Mouse (Mus musculus) intestine, postnatal 0 days (tissue): Measurements from ENCODE around the gene Lhx6. TPM values are rescaled to one million over a fixed set of nuclear protein-coding genes. Genes with fewer than 3 reads are reported as not detected.

Source experiments
- ATAC-seq: fragments of 200-750 bp; cut with Nextera tagmentation; 2 replicates; pipeline ENCODE4 v1.8.0; 2017; ENCODE audit warnings: mild to moderate bottlenecking, moderate TSS enrichment, moderate library complexity
- H3K27ac ChIP-seq: fragments of 300-500 bp; sonication (generic); 2 replicates; pipeline ENCODE4 v1.5.1; 2014; ENCODE audit warnings: mild to moderate bottlenecking, low read depth, low read length, moderate library complexity
- H3K27me3 ChIP-seq: fragments of 300-500 bp; sonication (generic); replicated peaks from 2 replicates; pipeline ENCODE4 v1.6.1; 2014; ENCODE audit warnings: low read length, mixed read lengths; ENCODE audit not compliant: control insufficient read depth, insufficient read depth
- H3K36me3 ChIP-seq: fragments of 300-500 bp; sonication (generic); 2 replicates; pipeline ENCODE4 v1.6.1; 2014; ENCODE audit warnings: mild to moderate bottlenecking, moderate library complexity; ENCODE audit not compliant: control insufficient read depth, insufficient read depth
- H3K4me1 ChIP-seq: fragments of 300-500 bp; sonication (generic); replicated peaks from 2 replicates; pipeline ENCODE4 v1.6.1; 2014; ENCODE audit warnings: antibody characterized with exemption, low read length, mixed read lengths; ENCODE audit not compliant: control insufficient read depth, insufficient read depth
- H3K4me2 ChIP-seq: fragments of 300-500 bp; sonication (generic); replicated peaks from 2 replicates; pipeline ENCODE4 v1.6.1; 2014; ENCODE audit warnings: low read depth, mild to moderate bottlenecking, moderate library complexity
- H3K4me3 ChIP-seq: fragments of 300-500 bp; sonication (generic); 2 replicates; pipeline ENCODE4 v1.5.1; 2014; ENCODE audit warnings: low read depth, low read length
- H3K9ac ChIP-seq: fragments of 300-500 bp; sonication (generic); 2 replicates; pipeline ENCODE4 v1.6.1; 2014; ENCODE audit warnings: mild to moderate bottlenecking, low read depth, low read length
- H3K9me3 ChIP-seq: fragments of 300-500 bp; sonication (generic); 2 replicates; pipeline ENCODE4 v1.6.1; 2016; ENCODE audit warnings: mixed run types; ENCODE audit not compliant: control insufficient read depth
- CTCF ChIP-seq: sonication (generic); IDR thresholded peaks from 2 replicates; pipeline ENCODE4 v1.5.1; 2016; ENCODE audit warnings: low read depth, mild to moderate bottlenecking, control low read depth, antibody characterized with exemption, moderate library complexity
- WGBS: fragments of 180-500 bp; shearing (Covaris S2); extraction: QIAGEN DNeasy Blood & Tissue Kit; methylation state at CpG from one replicate; pipeline ENCODE4 v1.1.7; 2014; 5-methylcytosine and 5-hydroxymethylcytosine counted together
- polyA plus RNA-seq: library from polyadenylated mRNA; unstranded; fragments of >200 nt; fragmentation: Nextera tagmentation; extraction: Ambion mirVana; gene quantifications from 2 replicates; pipeline ENCODE4 v1.2.1, GENCODE M21; 2015

The Lhx6 gene
- polyA plus RNA-seq, 1 experiment from 2014 or later = 0.61 TPM

DNA sequence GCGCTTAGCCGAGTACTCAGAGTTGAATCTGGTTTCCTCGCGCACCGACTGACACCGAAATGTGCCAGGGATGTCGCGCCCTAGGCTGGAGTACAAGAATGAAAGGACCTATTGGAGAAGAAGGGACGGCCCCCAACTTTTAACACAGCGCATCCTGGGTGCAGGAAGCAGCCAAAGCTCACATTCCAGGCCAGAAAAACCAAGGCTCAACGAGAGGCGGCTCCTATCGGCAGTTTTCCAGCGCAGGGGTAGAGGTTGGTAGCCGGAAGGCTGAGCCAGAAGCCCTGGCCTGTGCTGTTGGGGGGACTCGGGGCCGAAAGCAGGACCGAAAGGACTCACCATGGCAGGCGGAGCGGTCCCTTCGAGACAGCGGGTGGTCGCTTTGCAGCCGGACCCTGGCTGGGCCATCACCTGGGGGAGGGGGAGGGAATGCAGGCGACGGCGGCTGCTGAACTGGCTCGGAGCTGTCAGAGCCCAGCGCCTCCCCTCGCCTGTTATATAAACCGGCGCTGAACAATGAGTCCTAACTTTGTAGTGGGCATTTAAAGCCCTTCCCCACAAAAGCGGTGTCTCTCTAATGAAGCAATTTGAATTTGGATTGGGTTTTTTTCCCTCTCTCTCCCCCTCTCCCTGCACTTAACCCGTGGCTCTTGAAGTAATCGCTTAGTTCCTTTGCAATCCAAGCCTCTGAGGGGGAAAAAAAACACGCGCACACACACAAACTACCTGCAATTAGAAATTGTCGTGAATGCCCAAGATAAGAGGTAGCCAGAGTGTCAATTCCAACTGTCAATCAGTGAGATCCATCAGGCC, 1.4 kb downstream of the Lhx6 start:
- H3K9ac ChIP-seq = no peak overlapping the region; the same call in 1 of the 2 replicates
- H3K9me3 ChIP-seq = no peaks in the 10 kb centered on the region
- peak overlapping the region; percentile 66 for H3K4me2 ChIP-seq
- H3K27me3 ChIP-seq = peaks cover 87% of the 10 kb centered on the region
- ATAC-seq = no peak
- WGBS = 2% methylated on average over 38 of the region's 38 CpGs
- no peaks in the 10 kb centered on the region for H3K4me1 ChIP-seq
- H3K36me3 ChIP-seq = no peaks in the 10 kb centered on the region
- peak overlapping the region; percentile 43 for H3K4me3 ChIP-seq
- no peak for TF ChIP-seq CTCF
- no peak overlapping the region for H3K27ac ChIP-seq

DNA sequence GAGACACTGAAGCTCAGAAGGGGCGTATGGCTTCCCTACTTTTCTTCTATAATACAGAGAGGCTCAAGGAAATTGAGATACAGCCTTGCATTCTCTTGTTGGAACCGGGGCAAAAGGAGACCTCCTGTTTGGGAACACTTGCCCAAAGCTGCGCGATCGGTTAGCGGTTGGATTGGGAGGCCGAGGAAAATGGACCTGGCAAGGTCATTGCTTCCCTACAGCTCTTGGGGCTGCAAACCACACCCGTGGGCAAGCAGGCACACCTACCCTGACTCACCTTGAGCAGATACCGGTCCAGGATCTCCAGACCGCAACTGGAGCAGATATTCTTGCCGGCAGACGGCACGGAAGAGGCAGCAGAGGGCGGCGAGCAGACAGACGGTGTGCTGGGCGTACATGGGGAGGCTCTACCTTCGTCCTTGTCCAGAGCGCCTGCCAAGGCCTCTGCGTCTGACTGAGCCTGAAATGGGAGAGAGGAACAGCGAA, 2.1 kb downstream of the Lhx6 start:
- Histone ChIP-seq H3K4me2 (peak overlapping the region; percentile 66), H3K9ac (no peak overlapping the region), H3K36me3 (no peaks in the 10 kb centered on the region), H3K27me3 (peaks cover 94% of the 10 kb centered on the region), H3K4me1 (no peaks in the 10 kb centered on the region), H3K9me3 (no peaks in the 10 kb centered on the region), H3K27ac (no peak overlapping the region), H3K4me3 (peak overlapping the region; percentile 43)
- TF ChIP-seq CTCF = no peak
- ATAC-seq = no peak
- WGBS = 5% methylated on average over 21 of the region's 21 CpGs

DNA sequence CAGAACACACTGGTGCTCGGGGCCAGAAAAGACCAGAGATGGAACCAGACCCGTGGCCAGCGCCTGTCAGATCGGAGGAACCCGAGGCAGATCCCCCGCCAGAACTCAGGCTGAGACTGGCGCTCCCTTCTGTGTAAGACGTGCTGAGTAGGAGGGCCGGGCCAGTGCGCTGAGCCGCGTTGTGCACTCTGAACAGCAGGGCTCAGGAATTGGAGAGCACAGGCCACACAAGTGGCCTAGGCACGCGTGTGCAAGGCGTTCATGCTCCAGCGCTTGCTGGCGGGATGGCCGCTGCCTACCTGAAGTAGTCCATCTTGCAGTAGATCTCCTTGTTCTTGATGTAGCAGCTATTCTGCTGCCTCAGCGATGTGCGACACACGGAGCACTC, 2.7 kb downstream of the Lhx6 start:
- H3K9ac ChIP-seq = no peak overlapping the region
- no peak for TF ChIP-seq CTCF
- 2% methylated on average over 21 of the region's 21 CpGs for WGBS
- no peak for ATAC-seq
- H3K9me3 ChIP-seq = no peaks in the 10 kb centered on the region
- H3K4me1 ChIP-seq = no peaks in the 10 kb centered on the region
- peak overlapping the region; percentile 66 for H3K4me2 ChIP-seq
- H3K36me3 ChIP-seq = no peaks in the 10 kb centered on the region
- 0 out of 2 replicates have a peak overlapping the region, but pooled peaks have one; percentile 43 for H3K4me3 ChIP-seq
- peaks cover 94% of the 10 kb centered on the region for H3K27me3 ChIP-seq
- H3K27ac ChIP-seq = no peak overlapping the region

DNA sequence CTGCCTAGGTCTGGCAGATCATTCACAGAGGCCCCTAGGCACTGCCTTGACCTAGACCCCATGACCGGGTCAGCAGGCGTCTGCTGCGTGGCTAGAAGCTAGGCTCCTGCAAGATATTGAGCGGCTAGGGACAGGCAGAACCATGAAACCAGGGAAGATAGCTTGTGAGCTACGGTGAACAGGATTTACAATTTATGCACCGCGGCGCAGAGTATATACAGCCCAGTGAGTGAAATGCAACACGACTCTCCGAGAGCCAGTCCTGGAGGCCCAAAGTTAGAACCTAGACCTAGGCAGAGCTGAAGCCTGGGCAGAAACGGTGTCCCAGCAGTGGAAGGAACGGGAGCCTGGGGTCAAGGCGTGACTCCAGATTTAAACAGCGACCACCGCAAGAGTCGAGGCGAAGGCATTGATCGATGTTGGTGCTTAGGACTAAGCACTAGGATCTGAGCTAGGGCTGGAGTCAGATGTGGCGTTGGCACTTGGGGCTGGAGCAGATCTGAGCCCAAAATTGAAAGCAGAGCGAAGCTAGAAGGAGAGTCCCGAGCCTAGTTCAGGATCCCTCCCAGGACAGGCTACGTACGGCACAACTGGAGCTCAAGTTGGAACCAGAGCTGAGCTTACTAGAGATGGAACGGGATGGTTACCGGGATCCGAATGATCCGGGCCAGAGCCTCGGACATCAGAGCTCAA, 3.2 kb downstream of the Lhx6 start:
- no peak for ATAC-seq
- 5% methylated on average over 28 of the region's 28 CpGs for WGBS
- Histone ChIP-seq H3K27ac (no peak overlapping the region), H3K4me1 (no peaks in the 10 kb centered on the region), H3K9me3 (no peaks in the 10 kb centered on the region), H3K36me3 (no peaks in the 10 kb centered on the region), H3K4me2 (peak overlapping the region; percentile 66), H3K9ac (no peak overlapping the region), H3K27me3 (peaks cover 95% of the 10 kb centered on the region), H3K4me3 (0 out of 2 replicates have a peak overlapping the region, but pooled peaks have one; percentile 43)
- no peak for TF ChIP-seq CTCF

DNA sequence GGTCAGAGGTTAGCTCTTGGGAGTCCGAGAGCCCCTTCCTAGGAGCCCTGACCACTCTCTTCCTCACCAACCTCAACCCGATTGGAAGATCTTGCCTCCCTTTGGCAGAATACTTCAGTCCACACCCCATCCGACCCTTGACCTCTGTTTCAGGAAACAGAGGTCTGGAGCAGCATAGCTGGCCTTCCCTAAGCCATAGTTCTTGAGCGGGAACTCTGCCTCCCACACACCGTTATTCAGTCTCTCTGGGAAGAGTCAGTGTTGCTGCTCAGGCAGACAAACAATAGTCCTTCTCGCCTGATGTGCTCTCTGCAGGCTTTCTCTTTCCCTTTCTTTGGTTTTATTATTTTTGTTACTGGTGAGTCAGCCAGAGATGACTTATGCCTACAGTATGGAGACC, 5.5 kb downstream of the Lhx6 start:
- TF ChIP-seq CTCF = no peak
- Histone ChIP-seq H3K27me3 (peaks cover 97% of the 10 kb centered on the region), H3K4me2 (no peak overlapping the region), H3K27ac (no peak overlapping the region), H3K9me3 (no peaks in the 10 kb centered on the region), H3K4me1 (no peaks in the 10 kb centered on the region), H3K4me3 (no peak overlapping the region), H3K36me3 (no peaks in the 10 kb centered on the region), H3K9ac (no peak overlapping the region)
- WGBS = 22% methylated on average over 6 of the region's 6 CpGs
- no peak for ATAC-seq

DNA sequence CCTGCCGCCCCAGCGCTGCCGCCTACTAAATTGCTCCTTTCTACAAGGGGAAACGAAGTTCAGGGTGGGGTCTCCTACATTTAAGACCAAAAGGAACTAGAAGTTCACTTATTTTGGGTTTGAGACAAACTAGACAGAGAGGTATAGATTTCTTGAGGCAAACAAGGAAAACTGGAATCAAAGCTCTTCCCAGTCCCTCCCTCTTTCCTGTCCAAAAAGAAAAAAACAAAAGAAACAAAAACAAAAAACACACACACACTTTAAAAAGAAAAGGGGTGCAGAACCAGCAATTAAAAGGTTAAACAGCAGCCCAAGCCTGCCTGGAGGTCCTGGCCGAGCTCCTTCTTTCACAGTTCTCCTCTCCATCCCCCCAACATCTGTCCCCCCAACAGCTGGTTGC, 7.2 kb downstream of the Lhx6 start:
- H3K27me3 ChIP-seq = peaks cover 97% of the 10 kb centered on the region
- H3K4me1 ChIP-seq = no peaks in the 10 kb centered on the region
- ATAC-seq = no peak
- no peak overlapping the region for H3K9ac ChIP-seq
- no peak overlapping the region for H3K4me2 ChIP-seq
- no peaks in the 10 kb centered on the region for H3K36me3 ChIP-seq
- 14% methylated on average over 5 of the region's 5 CpGs for WGBS
- TF ChIP-seq CTCF = no peak
- no peaks in the 10 kb centered on the region for H3K9me3 ChIP-seq
- no peak overlapping the region for H3K4me3 ChIP-seq
- no peak overlapping the region for H3K27ac ChIP-seq
